Mouse (Mus musculus): ENCODE measurements around the gene Fads6.

Gene Fads6

DNA sequence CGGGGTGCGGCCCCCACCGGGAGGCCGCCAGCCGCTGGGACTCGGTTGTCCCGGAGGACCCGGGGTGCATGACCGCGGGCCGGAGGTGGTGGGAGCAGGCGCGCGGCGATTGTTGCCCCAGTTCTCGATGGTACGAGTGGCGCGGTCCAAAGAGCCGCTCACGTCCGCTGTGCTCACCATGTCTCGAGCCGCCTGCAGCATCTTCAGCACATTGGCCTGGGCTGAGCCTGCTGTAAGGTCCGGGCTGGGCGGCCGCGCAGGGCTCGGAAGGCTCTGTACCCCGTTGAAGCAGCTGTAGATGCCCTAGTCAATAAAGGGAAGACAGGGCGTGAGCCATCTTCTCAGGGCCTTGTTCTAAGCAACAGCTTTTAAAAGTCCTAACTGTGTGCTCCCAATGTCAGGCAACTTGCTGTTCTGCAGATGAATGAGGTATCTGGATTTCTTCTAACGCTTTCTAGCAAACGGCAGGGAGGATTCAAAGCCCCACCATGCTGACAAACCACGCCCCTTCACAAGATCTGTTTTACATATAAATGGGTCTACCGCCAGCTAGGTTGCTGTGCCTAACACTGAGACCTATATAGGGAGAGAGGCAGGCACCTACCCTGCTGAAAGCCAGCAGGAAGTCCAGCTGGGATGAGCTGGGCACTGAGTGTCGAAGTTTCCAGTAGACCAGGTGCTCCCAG lies 46.9 kb downstream of the Fads6 start:
- DNase-seq (ENCODE audit: low spot score) = no peak

- DNase-seq (ENCODE audit: low spot score) = no peak
Observed at GRCm38 (mm10) chr11:115249721-115250404, 47.6 kb downstream of the Fads6 start.

DNA sequence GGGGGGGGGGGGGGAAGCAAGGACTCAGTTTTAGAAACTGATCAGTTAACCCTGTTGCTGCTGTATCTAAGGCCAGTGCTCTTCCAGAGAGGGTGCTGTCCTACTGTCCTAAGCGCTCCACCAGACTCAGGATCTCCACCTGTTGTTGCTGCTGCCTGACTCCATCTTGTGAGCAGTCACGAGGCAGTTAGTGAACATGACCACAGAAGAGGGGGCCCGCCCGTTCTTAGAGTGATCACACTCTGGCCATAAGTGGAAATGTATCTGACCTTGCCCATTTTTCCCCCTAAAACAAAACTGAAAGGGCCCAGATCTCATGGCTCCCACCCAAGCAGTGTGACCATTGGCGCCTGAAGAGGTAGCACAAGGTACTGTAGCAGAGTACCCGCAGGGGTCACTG lies 49.5 kb downstream of the Fads6 start:
- DNase-seq (ENCODE audit: low spot score) = no peak

- no peak for DNase-seq (ENCODE audit: low spot score)
Observed at GRCm38 (mm10) chr11:115247240-115247639, 50.2 kb downstream of the Fads6 start.

GRCm38 (mm10) chr11:115246386-115246785 lies 51.1 kb downstream of the Fads6 start:
- no peak for DNase-seq (ENCODE audit: low spot score)

DNA sequence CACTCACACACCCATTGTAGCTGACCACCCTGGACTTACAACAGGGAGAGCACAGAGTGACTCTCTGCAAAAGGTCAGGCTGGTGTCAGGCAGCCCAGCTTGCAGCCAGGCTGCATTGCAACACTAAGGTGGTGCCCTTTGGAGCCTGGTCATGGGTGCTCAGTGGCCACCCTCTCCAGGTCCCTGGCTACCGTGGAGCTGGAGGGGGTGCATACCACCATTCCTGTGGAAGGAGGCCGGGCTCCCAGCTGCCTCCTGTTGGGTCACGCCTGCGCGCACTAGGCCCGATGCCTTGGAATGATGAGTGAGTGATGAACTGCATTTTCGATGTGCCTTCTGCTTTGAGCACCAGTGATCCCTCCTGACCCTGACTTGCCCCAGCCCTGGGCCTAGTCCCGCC lies 52.6 kb downstream of the Fads6 start:
- no peak for DNase-seq (ENCODE audit: low spot score)

DNA sequence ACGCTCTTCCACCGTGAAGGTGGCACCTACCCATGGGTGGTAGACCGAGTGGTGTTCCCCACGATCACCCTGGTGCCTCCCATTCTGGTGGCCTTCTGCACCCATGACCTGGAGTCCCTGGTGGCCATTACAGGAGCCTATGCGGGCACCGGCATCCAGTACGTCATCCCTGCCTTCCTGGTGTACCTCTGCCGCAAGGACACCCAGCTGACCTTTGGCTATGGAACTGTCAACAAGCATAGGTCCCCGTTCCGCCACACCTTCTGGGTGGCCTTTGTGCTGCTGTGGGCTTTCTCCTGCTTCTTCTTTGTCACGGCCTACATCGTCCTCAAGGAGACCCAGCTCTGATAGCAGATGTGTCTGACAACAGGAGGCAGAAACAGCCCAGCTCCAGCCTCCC lies 53.7 kb downstream of the Fads6 start:
- no peak for DNase-seq (ENCODE audit: low spot score)

- no peak for DNase-seq (ENCODE audit: low spot score)
Observed at GRCm38 (mm10) chr11:115242746-115243145, 54.7 kb downstream of the Fads6 start.

- no peak for DNase-seq (ENCODE audit: low spot score)
Observed at GRCm38 (mm10) chr11:115241402-115241801, 56.1 kb downstream of the Fads6 start.

DNA sequence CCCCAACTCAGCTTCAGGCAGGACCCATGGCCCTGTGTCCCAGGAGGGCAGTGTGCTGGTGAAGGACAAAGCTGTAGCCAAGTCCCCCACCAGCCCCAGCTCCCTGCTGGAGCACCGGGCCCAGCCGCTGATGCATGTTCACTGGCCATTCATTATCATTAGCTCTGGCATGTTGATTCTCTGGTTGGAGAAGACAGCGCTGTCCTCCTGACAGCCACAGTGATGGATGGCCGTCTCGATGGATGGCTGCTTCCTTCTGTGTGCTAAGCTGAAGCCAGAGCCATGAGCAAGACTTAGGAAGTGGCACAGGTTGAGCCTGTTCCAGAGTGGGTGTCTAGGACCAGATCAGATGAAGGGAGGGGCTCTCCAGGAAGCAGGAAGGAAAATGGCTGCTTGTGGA lies 60.9 kb downstream of the Fads6 start:
- DNase-seq (ENCODE audit: low spot score) = no peak

DNA sequence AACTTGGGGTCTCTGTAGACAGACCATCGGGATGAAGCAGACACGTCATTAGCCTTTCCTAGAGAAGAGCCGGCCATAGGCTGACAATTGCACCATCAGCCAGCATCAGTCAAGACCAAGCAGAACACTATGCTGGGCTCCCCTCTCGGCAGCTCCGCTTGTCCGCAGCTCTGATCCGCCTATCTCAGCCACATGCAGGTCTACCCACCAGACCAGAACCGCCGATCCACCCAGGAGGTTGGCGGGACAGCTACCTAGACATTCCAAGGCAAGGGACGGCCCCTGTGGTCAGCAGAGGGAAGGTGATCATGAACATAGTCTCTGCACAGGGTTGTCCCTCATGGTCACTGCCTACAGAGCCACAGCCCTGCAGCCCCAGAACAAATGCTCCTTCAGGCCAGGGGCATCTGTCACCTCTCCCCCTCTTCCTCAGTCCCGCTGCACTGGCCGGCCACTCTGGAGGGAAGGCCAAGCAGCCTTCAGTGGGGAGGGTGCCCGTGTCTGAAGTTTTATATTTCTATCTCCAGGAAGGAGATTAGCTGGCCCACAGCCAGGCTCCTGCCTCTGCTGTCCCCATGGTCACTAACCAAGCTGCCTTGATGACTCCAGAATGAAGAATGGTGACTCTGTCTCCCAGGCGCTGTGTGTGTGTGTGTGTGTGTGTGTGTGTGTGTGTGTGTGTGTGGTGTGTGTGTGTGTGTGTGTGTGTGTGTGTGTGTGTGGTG lies 63.0 kb downstream of the Fads6 start:
- DNase-seq (ENCODE audit: low spot score) = no peak

- DNase-seq (ENCODE audit: low spot score) = no peak
Observed at GRCm38 (mm10) chr11:115233526-115234290, 63.8 kb downstream of the Fads6 start.

DNA sequence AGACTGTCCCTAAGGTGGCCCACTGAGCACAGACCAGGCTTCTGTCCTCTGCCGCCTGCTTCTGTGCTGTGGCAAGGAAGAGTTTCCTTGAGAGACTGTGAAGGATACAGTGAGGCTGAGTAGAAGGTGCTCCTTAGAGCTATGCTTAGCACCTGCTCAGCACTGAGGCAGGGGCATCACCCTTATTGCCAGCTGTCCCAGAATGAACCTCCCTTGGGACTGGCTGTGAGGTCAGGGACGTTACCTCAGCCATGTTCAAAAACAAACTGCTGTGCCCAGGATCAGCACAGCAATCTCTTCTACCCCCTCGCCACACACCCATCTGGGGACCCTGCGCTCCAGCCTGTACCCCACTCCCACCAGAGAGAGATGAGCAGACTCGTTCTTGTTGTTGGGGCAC lies 64.6 kb downstream of the Fads6 start:
- DNase-seq (ENCODE audit: low spot score) = no peak

DNA sequence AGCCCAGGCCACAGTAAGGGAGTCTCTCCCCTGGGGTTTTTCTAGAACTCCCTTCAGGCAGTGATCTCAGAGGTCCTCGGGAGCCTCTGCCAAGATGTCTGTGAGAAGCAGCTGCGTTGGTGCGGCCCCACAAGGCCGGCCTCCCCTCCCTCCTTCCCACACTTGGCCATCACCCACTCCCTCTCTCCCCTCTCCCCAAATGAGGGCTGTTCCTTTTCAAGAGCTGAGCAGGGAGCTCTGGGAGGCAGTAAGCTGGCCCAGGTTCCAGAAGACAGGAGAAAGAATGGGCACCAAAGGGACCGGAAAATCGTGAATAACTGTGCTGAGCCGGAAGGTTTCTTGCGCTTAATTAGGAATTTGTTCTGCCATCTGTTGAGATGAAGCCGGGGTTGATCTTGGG lies 65.5 kb downstream of the Fads6 start:
- no peak for DNase-seq (ENCODE audit: low spot score)

GRCm38 (mm10) chr11:115231168-115231915 lies 66.1 kb downstream of the Fads6 start:
- no peak for DNase-seq (ENCODE audit: low spot score)
